Mouse (Mus musculus) adipocyte (in vitro differentiated cells): ENCODE results near the gene Eef2.
"Not testable (repeated sequence)": the region's sequence is repeated elsewhere in the genome, so short reads cannot be mapped to it uniquely, and the experiment has no call there.

Experiments
- DNase-seq: peaks from one replicate; pipeline ENCODE4 v3.0.0-alpha.2; 2016; ENCODE audit warnings: low spot score

Gene Eef2

GRCm38 (mm10) chr10:81201807-81202758 lies 25.7 kb downstream of the Eef2 start, which contains the start of gene Nmrk2:
Nmrk2 (minus strand) TSS chr10:81202051.
- DNase-seq: no peak

- no peak for DNase-seq
Observed at GRCm38 (mm10) chr10:81202978-81203720, 26.7 kb downstream of the Eef2 start.

GRCm38 (mm10) chr10:81204137-81204536 lies 27.7 kb downstream of the Eef2 start:
- DNase-seq: no peak

- no peak for DNase-seq
Observed at GRCm38 (mm10) chr10:81210154-81210553, 33.7 kb downstream of the Eef2 start.

- no peak for DNase-seq
Observed at GRCm38 (mm10) chr10:81216260-81216659, 39.8 kb downstream of the Eef2 start.

- DNase-seq: no peak
Observed at GRCm38 (mm10) chr10:81216810-81217209, 40.4 kb downstream of the Eef2 start.

GRCm38 (mm10) chr10:81217267-81217666 lies 40.8 kb downstream of the Eef2 start:
- peak; percentile 30 for DNase-seq

GRCm38 (mm10) chr10:81217964-81218363 lies 41.5 kb downstream of the Eef2 start:
- peak; percentile 34 for DNase-seq

- DNase-seq: no peak
Observed at GRCm38 (mm10) chr10:81221402-81222015, 45.1 kb downstream of the Eef2 start.

- not testable (repeated sequence) for DNase-seq
Observed at GRCm38 (mm10) chr10:81223731-81224130, 47.3 kb downstream of the Eef2 start.

- no peak for DNase-seq
Observed at GRCm38 (mm10) chr10:81229735-81230437, 53.5 kb downstream of the Eef2 start.

GRCm38 (mm10) chr10:81230438-81231332 lies 54.3 kb downstream of the Eef2 start, which contains the start of gene Atcay:
Atcay (minus strand) TSS chr10:81230833.
- no peak for DNase-seq

- DNase-seq: no peak
Observed at GRCm38 (mm10) chr10:81231436-81231835, 55.0 kb downstream of the Eef2 start.
